Mouse (Mus musculus): ENCODE measurements around the gene Zfp281.

The Zfp281 gene

GRCm38 (mm10) chr1:136613300-136613751, 11.4 kb upstream of the Zfp281 start:
- DNase-seq (ENCODE audit: low spot score in 2 of 2) = no peak

GRCm38 (mm10) chr1:136614748-136615440, 9.8 kb upstream of the Zfp281 start:
- no peak for DNase-seq (ENCODE audit: low spot score in 2 of 2)

DNA sequence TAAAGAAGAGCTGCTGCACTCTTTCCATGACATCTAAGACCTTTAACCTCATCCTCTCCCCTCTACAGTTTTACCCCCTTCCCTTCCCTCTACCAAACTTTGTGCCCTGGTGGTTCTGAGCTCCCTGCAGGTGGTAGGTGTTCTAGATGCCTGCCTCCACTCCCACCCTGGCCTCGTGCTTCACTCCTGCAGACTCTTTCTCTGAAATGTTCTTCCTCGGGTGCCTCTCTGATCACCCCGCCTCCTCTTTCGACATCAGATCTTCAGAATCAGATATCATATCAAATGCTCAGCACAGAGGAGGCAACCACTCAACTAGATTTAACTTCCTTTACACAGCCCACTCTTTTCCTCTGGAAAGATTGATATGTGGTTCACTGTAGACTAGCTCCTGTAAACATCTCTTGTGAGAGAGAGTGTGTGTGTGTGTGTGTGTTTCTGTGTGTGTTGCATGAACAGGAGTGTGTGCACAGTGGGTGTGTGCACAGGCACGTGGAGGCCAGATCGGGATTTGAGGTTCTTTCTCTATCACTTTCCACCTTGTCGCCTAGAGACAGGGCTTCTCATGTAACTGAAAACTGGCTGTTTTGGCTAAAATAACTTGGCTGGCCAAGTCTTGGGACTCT, 7.4 kb upstream of the Zfp281 start:
- DNase-seq (ENCODE audit: low spot score in 2 of 2) = no peak

- DNase-seq (ENCODE audit: low spot score in 2 of 2) = no peak
Measured at GRCm38 (mm10) chr1:136618570-136618969, 6.1 kb upstream of the Zfp281 start.

- DNase-seq (ENCODE audit: low spot score in 2 of 2) = peak; percentile 35 to 38
Measured at GRCm38 (mm10) chr1:136625019-136625895, 556 bp downstream of the Zfp281 start.

GRCm38 (mm10) chr1:136626141-136626540, 1.4 kb downstream of the Zfp281 start:
- no peak for DNase-seq (ENCODE audit: low spot score in 2 of 2)

DNA sequence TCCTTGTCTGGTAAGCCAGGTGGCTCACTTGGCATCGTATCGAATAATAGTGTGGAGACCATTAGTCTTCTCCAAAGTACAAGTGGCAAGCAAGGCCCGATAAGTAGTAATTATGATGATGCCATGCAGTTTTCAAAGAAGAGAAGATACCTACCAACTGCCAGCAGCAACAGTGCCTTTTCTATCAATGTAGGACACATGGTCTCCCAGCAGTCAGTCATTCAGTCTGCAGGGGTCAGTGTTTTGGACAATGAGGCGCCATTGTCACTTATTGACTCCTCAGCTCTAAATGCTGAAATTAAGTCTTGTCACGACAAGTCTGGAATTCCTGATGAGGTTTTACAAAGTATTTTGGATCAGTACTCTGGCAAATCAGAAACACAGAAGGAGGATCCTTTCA, 2.1 kb downstream of the Zfp281 start:
- DNase-seq (ENCODE audit: low spot score in 2 of 2) = no peak

DNA sequence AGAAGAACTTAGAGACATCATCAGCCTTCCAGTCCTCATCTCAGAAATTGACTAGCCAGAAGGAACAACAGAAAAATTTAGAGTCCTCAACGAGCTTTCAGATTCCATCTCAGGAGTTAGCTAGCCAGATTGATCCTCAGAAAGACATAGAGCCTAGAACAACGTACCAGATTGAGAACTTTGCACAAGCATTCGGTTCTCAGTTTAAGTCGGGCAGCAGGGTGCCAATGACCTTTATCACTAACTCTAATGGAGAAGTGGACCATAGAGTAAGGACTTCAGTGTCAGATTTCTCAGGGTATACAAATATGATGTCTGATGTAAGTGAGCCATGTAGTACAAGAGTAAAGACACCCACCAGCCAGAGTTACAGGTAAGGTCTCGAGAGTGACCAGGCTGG, 2.9 kb downstream of the Zfp281 start:
- no peak for DNase-seq (ENCODE audit: low spot score in 2 of 2)

GRCm38 (mm10) chr1:136632891-136633290, 8.2 kb downstream of the Zfp281 start:
- DNase-seq (ENCODE audit: low spot score in 2 of 2) = no peak

DNA sequence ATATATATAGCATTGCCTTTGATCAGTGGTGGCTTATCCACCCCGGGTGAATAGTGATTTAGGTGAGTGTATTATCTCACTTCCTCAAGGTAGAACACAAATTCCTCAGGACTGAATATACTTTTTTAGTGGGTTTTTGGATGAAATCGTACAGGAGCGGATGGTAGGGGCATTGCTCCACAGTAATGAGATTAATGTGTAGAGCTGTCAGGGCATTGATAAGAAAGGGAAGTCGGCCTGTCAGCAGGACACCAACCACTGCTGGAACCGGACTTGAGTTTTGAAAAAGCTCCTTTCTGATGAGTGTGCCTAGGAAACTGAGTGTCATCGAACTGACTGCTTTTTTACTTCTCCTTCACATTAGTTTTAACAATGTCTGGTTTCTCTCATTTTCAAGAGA, 10.9 kb downstream of the Zfp281 start:
- DNase-seq (ENCODE audit: low spot score in 2 of 2) = no peak

GRCm38 (mm10) chr1:136636946-136637345, 12.2 kb downstream of the Zfp281 start:
- DNase-seq (ENCODE audit: low spot score in 2 of 2) = no peak

- DNase-seq (ENCODE audit: low spot score in 2 of 2) = no peak
Measured at GRCm38 (mm10) chr1:136637696-136638095, 13.0 kb downstream of the Zfp281 start.

DNA sequence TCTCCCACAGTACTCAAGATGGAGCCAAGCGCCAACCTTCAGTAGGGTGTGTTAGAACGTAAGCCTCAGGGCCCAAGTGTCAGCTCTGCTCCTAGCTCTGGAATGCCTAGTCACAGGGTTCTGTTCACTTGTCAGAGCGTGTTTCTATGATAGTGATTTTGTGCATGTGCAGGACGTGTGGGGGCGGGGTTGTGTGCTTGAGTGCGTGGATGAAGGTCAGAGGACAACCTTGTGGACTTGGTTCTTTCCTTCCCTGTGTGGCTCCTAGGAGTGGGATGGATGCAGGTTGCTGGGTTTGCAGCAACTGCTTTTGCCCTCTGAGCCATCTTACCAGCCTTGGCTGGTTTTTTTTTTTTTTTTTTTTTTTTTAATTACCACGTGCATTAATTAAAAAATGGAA, 13.5 kb downstream of the Zfp281 start:
- DNase-seq (ENCODE audit: low spot score in 2 of 2) = no peak

DNA sequence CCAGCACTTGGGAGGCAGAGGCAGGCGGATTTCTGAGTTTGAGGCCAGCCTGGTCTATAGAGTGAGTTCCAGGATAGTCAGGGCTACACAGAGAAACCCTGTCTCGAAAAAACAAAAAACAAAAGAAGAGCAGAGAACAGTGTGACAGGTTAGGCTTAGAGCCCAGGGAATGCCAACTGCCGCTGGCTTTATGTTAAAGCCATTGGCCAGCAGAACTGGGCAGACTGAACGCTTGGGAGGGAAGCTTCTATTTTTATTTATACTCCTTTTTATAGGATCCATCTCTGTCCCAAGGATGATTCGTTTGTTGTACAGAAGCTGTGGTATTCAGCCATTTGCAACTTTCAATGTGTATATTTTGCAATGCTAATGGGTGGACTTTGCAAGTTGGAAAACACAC, 14.0 kb downstream of the Zfp281 start:
- no peak for DNase-seq (ENCODE audit: low spot score in 2 of 2)

GRCm38 (mm10) chr1:136639221-136639620, 14.5 kb downstream of the Zfp281 start:
- DNase-seq (ENCODE audit: low spot score in 2 of 2) = no peak

DNA sequence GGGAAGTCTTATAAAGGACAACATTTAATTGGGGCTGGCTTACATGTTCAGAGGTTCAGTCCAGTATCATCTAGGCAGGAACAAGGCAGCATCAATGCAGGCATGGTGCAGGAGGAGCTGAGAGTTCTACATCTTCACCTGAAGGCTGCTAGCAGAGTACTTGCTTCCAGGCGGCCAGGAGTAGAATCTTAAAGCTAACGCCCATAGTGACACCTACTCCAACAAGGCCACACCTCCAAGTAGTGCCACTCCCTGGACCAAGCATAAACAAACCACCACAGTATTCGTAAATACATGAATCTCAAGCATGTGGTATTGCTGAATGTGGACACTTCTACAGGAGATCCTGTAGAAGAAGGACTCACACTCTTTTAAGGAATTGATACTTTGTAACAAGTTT, 18.0 kb downstream of the Zfp281 start:
- DNase-seq (ENCODE audit: low spot score in 2 of 2) = no peak

GRCm38 (mm10) chr1:136644486-136644885, 19.8 kb downstream of the Zfp281 start:
- DNase-seq (ENCODE audit: low spot score in 2 of 2) = no peak

DNA sequence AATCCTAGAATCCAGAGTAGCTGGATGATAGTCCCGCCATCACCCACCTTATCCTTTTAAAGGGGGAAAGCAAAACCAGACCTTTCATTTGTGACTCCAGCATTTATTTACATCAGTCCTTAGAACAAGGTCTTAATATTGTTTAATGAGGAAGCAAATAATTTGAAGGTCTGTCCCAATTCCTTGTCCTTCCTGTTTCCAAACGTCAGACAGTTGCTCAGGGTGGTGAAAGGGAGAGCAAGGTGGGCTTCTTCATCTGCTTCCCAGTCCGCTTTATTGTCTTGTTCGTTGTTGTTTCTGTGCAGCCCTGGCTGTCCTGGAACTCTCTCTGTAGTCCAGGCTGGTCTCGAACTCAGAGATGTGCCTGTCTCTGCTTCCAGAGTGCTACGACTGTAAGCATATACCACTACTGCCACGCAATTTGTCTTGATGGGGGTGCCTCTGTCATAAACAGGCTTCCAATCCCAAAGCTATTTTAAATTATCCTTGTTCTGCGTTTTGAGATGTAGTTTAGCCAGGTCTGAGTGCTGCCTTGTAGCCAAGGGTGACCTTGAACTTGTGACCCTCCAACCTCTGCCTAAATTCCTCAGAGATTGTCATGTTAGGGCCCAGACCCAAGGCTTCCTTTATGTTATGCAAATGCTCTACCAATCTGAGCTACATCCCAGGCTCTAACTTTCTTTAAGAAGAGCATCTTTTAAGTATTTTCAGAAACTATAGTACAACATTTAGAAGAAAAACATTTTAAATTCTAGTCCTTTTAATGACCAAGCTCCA, 21.3 kb downstream of the Zfp281 start:
- no peak for DNase-seq (ENCODE audit: low spot score in 2 of 2)

DNA sequence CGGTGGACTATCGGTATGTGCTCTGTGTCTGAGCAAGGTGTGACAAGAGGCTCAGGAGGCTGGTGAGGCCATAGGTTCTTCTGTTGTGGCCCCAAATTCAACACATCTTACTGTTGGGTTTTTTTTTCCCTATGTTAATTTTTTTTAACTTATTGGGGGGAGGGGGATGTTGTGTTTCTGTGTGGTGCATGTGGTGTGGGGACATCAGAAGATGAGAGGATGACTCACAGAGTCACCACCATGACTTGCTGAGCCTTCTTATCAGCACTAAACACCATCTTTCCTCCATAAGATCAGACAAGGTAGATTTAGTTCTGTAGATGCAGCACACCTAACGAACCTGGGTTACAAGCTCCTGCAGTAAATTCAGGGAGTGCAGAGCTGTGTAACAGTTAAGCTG, 27.4 kb downstream of the Zfp281 start:
- DNase-seq (ENCODE audit: low spot score in 2 of 2) = no peak

DNA sequence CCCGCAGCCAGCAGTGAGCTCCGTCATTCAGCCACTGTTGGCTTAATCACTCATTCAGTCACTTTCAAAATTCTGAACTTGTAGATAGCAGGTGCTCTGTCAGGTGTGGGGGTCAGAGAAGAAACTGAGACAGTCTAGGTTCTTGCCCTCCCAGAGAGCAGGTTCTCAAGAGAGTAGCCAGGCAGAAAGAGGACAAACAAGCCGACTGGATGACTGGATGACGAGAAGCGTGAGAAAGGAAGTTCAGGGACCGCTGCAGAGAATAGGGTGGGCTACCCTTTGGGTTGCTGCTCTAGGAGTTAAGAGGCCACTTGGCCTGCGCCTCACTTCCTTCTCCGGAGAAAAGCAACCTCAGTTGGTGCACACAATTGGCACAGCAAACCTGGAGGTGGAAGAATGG, 28.8 kb downstream of the Zfp281 start:
- no peak for DNase-seq (ENCODE audit: low spot score in 2 of 2)

DNA sequence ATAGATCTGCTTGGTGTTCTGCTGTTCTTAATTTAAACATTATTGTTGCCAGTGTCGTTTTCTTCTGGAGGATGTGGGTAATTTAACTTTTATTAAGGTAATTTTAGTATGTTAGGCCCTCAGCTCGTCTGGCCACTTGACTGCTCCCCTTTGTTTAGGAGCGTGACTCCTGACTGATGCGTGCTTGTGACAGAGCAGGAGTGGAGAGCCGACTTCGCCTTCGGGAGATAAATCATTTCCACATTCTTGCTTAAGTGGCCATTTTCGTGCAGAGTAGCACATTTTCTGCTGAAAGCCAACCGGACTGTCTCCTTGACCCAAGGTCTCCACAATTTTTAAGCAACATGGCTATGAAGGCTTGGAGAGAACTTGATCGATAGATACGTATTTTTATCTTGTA, 29.7 kb downstream of the Zfp281 start:
- no peak for DNase-seq (ENCODE audit: low spot score in 2 of 2)

DNA sequence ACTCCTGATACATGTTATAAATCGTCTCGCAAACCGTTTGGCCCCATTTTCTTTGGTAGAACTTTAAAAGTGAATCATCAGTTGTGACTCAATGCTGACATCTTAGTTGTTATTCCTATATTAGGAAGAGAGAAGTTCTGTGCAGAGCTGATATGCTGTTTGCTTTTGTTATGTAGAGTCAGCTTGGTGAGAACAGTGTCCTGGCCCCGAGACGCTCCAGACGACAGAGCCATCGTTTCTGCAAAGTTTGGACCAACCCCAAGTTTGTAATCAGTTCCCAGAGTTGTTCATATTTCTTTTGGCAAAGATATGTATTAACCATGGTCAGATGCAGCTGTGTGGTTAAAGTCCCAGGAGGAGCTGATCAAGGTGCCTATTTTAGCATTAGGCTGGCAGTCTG, 31.9 kb downstream of the Zfp281 start:
- DNase-seq (ENCODE audit: low spot score in 2 of 2) = no peak

Measured in frontal cortex, postnatal 14 days (tissue).